Mouse (Mus musculus) gastrocnemius, postnatal 25 days (tissue): ENCODE results near the gene Cd209a. TPM values are rescaled to one million over a fixed set of nuclear protein-coding genes. Genes with fewer than 3 reads are reported as not detected.
"Not testable (repeated sequence)": the region's sequence is repeated elsewhere in the genome, so short reads cannot be mapped to it uniquely, and the experiment has no call there.

Source experiments
- DNase-seq: peaks from one replicate; pipeline ENCODE4 v3.0.0; 2022
- long read RNA-seq, 2 experiments: library from polyadenylated mRNA; stranded (forward); transcript quantifications; one replicate each; pipeline ENCODE4 v2.0.0; 2021
- microRNA-seq, 2 experiments: library from miRNA; unstranded; fragments of <30 nt; microRNA quantifications; one replicate each; pipeline ENCODE4 v1.2.0; 2021; ENCODE audit warnings: borderline replicate concordance in 2 of 2
- total RNA-seq, 2 experiments: library from RNA; stranded (reverse); gene quantifications; 1 replicate in 1 of 2; 2 replicates in 1 of 2; pipeline ENCODE4 v1.2.3; 2021

Gene Cd209a
- total RNA-seq: not detected
- long read RNA-seq, experiment 1: 0 reads
- long read RNA-seq, experiment 2: 0 reads

- no peak for DNase-seq
These were observed at the start of gene Cd209a for GRCm38 (mm10) chr8:3748761-3749160. Gene Cd209a (minus strand): TSS chr8:3748984.

GRCm38 (mm10) chr8:3768641-3769040 is 19.9 kb upstream of the Cd209a start:
- not testable (repeated sequence) for DNase-seq

- DNase-seq: peak; percentile 15
These were observed 5.6 kb upstream of the Cd209a start for GRCm38 (mm10) chr8:3754261-3754850.

- no peak for DNase-seq
These were observed 11.8 kb downstream of the Cd209a start for GRCm38 (mm10) chr8:3736947-3737346.

GRCm38 (mm10) chr8:3735599-3735998 is 13.2 kb downstream of the Cd209a start:
- no peak for DNase-seq

GRCm38 (mm10) chr8:3734084-3734483 is 14.7 kb downstream of the Cd209a start:
- no peak for DNase-seq

GRCm38 (mm10) chr8:3721041-3721440 is 27.7 kb downstream of the Cd209a start:
- no peak for DNase-seq

- DNase-seq: no peak
These were observed 28.2 kb downstream of the Cd209a start, which contains the start of gene Clec4g for GRCm38 (mm10) chr8:3720551-3720950. Gene Clec4g (minus strand): TSS chr8:3720651.

GRCm38 (mm10) chr8:3718559-3718958 is 30.2 kb downstream of the Cd209a start:
- DNase-seq: peak; percentile 38

- DNase-seq: no peak
These were observed 31.3 kb downstream of the Cd209a start for GRCm38 (mm10) chr8:3717321-3717954.

GRCm38 (mm10) chr8:3711646-3712045 is 37.1 kb downstream of the Cd209a start:
- no peak for DNase-seq

- no peak for DNase-seq
These were observed 38.5 kb downstream of the Cd209a start for GRCm38 (mm10) chr8:3710312-3710711.

- DNase-seq: no peak
These were observed 41.2 kb downstream of the Cd209a start for GRCm38 (mm10) chr8:3707611-3708010.

- no peak for DNase-seq
These were observed 43.1 kb downstream of the Cd209a start for GRCm38 (mm10) chr8:3705711-3706110.

GRCm38 (mm10) chr8:3701491-3701890 is 47.3 kb downstream of the Cd209a start:
- DNase-seq: no peak

- no peak for DNase-seq
These were observed 54.7 kb downstream of the Cd209a start, which contains the start of gene Fcer2a for GRCm38 (mm10) chr8:3694121-3694520. Gene Fcer2a (minus strand): TSS chr8:3694175.

Small RNA genes within 50 kb of the gene (microRNA-seq; reads per million reads assigned to microRNA genes)
- gene Gm24934: 0 reads per million in 2 experiments

Other genes with a start within 250 kb of the Cd209a start
- 10 to 100 TPM; 18.6 to 20.4 TPM for gene Mcoln1, start 248.5 kb downstream of the Cd209a start, total RNA-seq
- 10 to 100 TPM in 1 of 2 experiments, 1 to 10 TPM in 1; 8.3 to 11.8 TPM for gene Pnpla6, start 233.6 kb downstream of the Cd209a start, total RNA-seq
- not detected for gene C330021F23Rik, start 181.0 kb downstream of the Cd209a start, total RNA-seq
- under 1 TPM; 0.61 to 0.67 TPM for gene Camsap3, start 161.7 kb downstream of the Cd209a start, total RNA-seq
- 10 to 100 TPM in 1 of 2 experiments, 1 to 10 TPM in 1; 9.5 to 10.0 TPM for gene Xab2, start 127.7 kb downstream of the Cd209a start, total RNA-seq
- 100 to 1,000 TPM in 1 of 2 experiments, 10 to 100 TPM in 1; 89.9 to 106 TPM for gene Pet100, start 127.4 kb downstream of the Cd209a start, total RNA-seq
- gene Pcp2, start 123.4 kb downstream of the Cd209a start, total RNA-seq: under 1 TPM in 1 of 2 experiments, not detected in 1; 0.67 TPM
- gene Stxbp2, start 118.0 kb downstream of the Cd209a start, total RNA-seq: 1 to 10 TPM; 1.2 to 1.9 TPM
- gene Retn, start 93.2 kb downstream of the Cd209a start, total RNA-seq: 10 to 100 TPM in 1 of 2 experiments, under 1 TPM in 1; 0.97 to 24.5 TPM
- gene Mcemp1, start 83.2 kb downstream of the Cd209a start, total RNA-seq: not detected
- gene Fcor, start 76.6 kb downstream of the Cd209a start, total RNA-seq: 1 to 10 TPM in 1 of 2 experiments, not detected in 1; 7.8 TPM
- gene Trappc5, start 72.7 kb downstream of the Cd209a start, total RNA-seq: 10 to 100 TPM; 17.8 to 18.0 TPM
- under 1 TPM; 0.23 to 0.27 TPM for gene Fcer2a, start 54.8 kb downstream of the Cd209a start, total RNA-seq
- not detected for gene Clec4g, start 28.3 kb downstream of the Cd209a start, total RNA-seq
- not detected for gene Cd209e, start 105.3 kb upstream of the Cd209a start, total RNA-seq
- gene Cd209d, start 129.6 kb upstream of the Cd209a start, total RNA-seq: 1 to 10 TPM in 1 of 2 experiments, under 1 TPM in 1; 0.41 to 2.1 TPM
- 1 to 10 TPM; 1.5 to 3.7 TPM for gene Cd209b, start 177.9 kb upstream of the Cd209a start, total RNA-seq
- gene Cd209c, start 205.8 kb upstream of the Cd209a start, total RNA-seq: under 1 TPM in 1 of 2 experiments, not detected in 1; 0.27 TPM